Mouse (Mus musculus): ENCODE data around the gene Klf3. TPM values are rescaled to one million over a fixed set of nuclear protein-coding genes. Genes with fewer than 3 reads are reported as not detected.

Klf3 gene
- polyA plus RNA-seq, 2 experiments, result 34.2 to 69.8 TPM

GRCm38 (mm10) chr5:64812124-64812982, 9.2 kb downstream of the Klf3 start:
- Histone ChIP-seq H3K4me1 (replicated peaks; ENCODE audit: control insufficient read depth in 2 of 2, insufficient read depth in 2 of 2, low read length in 1 of 2) (peaks cover 54% of the 10 kb centered on the region in 2 experiments), H3K4me3 (ENCODE audit: insufficient read depth in 1 of 2, low read depth in 2 of 2, low read length in 2 of 2) (peak overlapping the region; percentile 84 to 97), H3K36me3 (replicated peaks; ENCODE audit: control insufficient read depth, insufficient read depth, low read depth) (peaks cover 56% of the 10 kb centered on the region), H3K9ac (replicated peaks) (peak overlapping the region; percentile 99), H3K27me3 (ENCODE audit: control insufficient read depth, insufficient read depth, low read length) (no peaks in the 10 kb centered on the region), H3K27ac (peak overlapping the region; percentile 91), H3K9me3 (ENCODE audit: control insufficient read depth, low read length) (no peaks in the 10 kb centered on the region), H3K4me2 (ENCODE audit: low read depth) (peak overlapping the region; percentile 88)
- TF ChIP-seq CTCF (IDR thresholded peaks at IDR 0.05; ENCODE audit: low read depth) (no peak), EP300 (IDR thresholded peaks at IDR 0.05; ENCODE audit: low read depth) (peak; percentile 49; the same call in 1 of the 2 replicates)
- ATAC-seq (ENCODE audit: insufficient read depth) (peak; percentile 78), DNase-seq (ENCODE audit: low read depth in 3 of 3, low spot score in 3 of 3) (peak; percentile 81 to 92 (median 84))
- WGBS (ENCODE audit: insufficient replicate concordance), result 3% methylated on average over 22 of the region's 22 CpGs

GRCm38 (mm10) chr5:64812983-64813304, 9.8 kb downstream of the Klf3 start:
- Histone ChIP-seq H3K27me3 (ENCODE audit: control insufficient read depth, insufficient read depth, low read length) (no peaks in the 10 kb centered on the region), H3K9me3 (ENCODE audit: control insufficient read depth, low read length) (no peaks in the 10 kb centered on the region), H3K36me3 (replicated peaks; ENCODE audit: control insufficient read depth, insufficient read depth, low read depth) (peaks cover 62% of the 10 kb centered on the region), H3K4me3 (ENCODE audit: insufficient read depth in 1 of 2, low read depth in 2 of 2, low read length in 2 of 2) (peak overlapping the region; percentile 84 to 97), H3K27ac (peak overlapping the region; percentile 91), H3K4me2 (ENCODE audit: low read depth) (peak overlapping the region; percentile 88), H3K9ac (replicated peaks) (peak overlapping the region; percentile 99), H3K4me1 (replicated peaks; ENCODE audit: control insufficient read depth in 2 of 2, insufficient read depth in 2 of 2, low read length in 1 of 2) (peaks cover 48 to 49% of the 10 kb centered on the region in 2 experiments)
- 8% methylated on average over 4 of the region's 4 CpGs for WGBS (ENCODE audit: insufficient replicate concordance)
- no peak for DNase-seq (ENCODE audit: low read depth in 3 of 3, low spot score in 3 of 3)
- no peak for ATAC-seq (ENCODE audit: insufficient read depth)
- no peak for TF ChIP-seq CTCF (IDR thresholded peaks at IDR 0.05; ENCODE audit: low read depth)
- TF ChIP-seq EP300 (IDR thresholded peaks at IDR 0.05; ENCODE audit: low read depth), result no peak

GRCm38 (mm10) chr5:64813361-64813760, 10.2 kb downstream of the Klf3 start:
- ATAC-seq (ENCODE audit: insufficient read depth), result no peak
- H3K4me1 ChIP-seq (replicated peaks; ENCODE audit: control insufficient read depth in 2 of 2, insufficient read depth in 2 of 2, low read length in 1 of 2), result peaks cover 44 to 45% of the 10 kb centered on the region in 2 experiments
- H3K27me3 ChIP-seq (ENCODE audit: control insufficient read depth, insufficient read depth, low read length), result no peaks in the 10 kb centered on the region
- peak overlapping the region; percentile 41 to 97 for H3K4me3 ChIP-seq (ENCODE audit: insufficient read depth in 1 of 2, low read depth in 2 of 2, low read length in 2 of 2)
- peaks cover 66% of the 10 kb centered on the region for H3K36me3 ChIP-seq (replicated peaks; ENCODE audit: control insufficient read depth, insufficient read depth, low read depth)
- TF ChIP-seq CTCF (IDR thresholded peaks at IDR 0.05; ENCODE audit: low read depth) (peak; percentile 92), EP300 (IDR thresholded peaks at IDR 0.05; ENCODE audit: low read depth) (peak; percentile 45; the same call in 1 of the 2 replicates)
- peak overlapping the region; percentile 91 for H3K27ac ChIP-seq
- peak overlapping the region; percentile 99 for H3K9ac ChIP-seq (replicated peaks)
- peak overlapping the region; percentile 88 for H3K4me2 ChIP-seq (ENCODE audit: low read depth)
- no peaks in the 10 kb centered on the region for H3K9me3 ChIP-seq (ENCODE audit: control insufficient read depth, low read length)
- DNase-seq (ENCODE audit: low read depth in 3 of 3, low spot score in 3 of 3), result peak; percentile 87 to 92 (median 90)
- 6% methylated on average over 9 of the region's 9 CpGs for WGBS (ENCODE audit: insufficient replicate concordance)

- peaks cover 67% of the 10 kb centered on the region for H3K36me3 ChIP-seq (replicated peaks; ENCODE audit: control insufficient read depth, insufficient read depth, low read depth)
- H3K4me1 ChIP-seq (replicated peaks; ENCODE audit: control insufficient read depth in 2 of 2, insufficient read depth in 2 of 2, low read length in 1 of 2), result peaks cover 33 to 36% of the 10 kb centered on the region in 2 experiments
- DNase-seq (ENCODE audit: low read depth in 3 of 3, low spot score in 3 of 3) (no peak), ATAC-seq (ENCODE audit: insufficient read depth) (no peak)
- peak overlapping the region; percentile 99 for H3K9ac ChIP-seq (replicated peaks)
- H3K27ac ChIP-seq, result no peak overlapping the region; the same call in 1 of the 2 replicates
- WGBS (ENCODE audit: insufficient replicate concordance), result 77% methylated on average over 7 of the region's 7 CpGs
- TF ChIP-seq CTCF (IDR thresholded peaks at IDR 0.05; ENCODE audit: low read depth) (no peak), EP300 (IDR thresholded peaks at IDR 0.05; ENCODE audit: low read depth) (no peak)
- peak overlapping the region; percentile 41 to 97; a peak in 3 of 4 replicates for H3K4me3 ChIP-seq (ENCODE audit: insufficient read depth in 1 of 2, low read depth in 2 of 2, low read length in 2 of 2)
- no peaks in the 10 kb centered on the region for H3K27me3 ChIP-seq (ENCODE audit: control insufficient read depth, insufficient read depth, low read length)
- H3K4me2 ChIP-seq (ENCODE audit: low read depth), result peak overlapping the region; percentile 88
- H3K9me3 ChIP-seq (ENCODE audit: control insufficient read depth, low read length), result no peaks in the 10 kb centered on the region
Measured at GRCm38 (mm10) chr5:64814416-64814815, 11.2 kb downstream of the Klf3 start.

- Histone ChIP-seq H3K9ac (replicated peaks) (no peak overlapping the region), H3K27ac (no peak overlapping the region), H3K4me1 (replicated peaks; ENCODE audit: control insufficient read depth in 2 of 2, insufficient read depth in 2 of 2, low read length in 1 of 2) (peaks cover 21 to 24% of the 10 kb centered on the region in 2 experiments), H3K4me3 (ENCODE audit: insufficient read depth in 1 of 2, low read depth in 2 of 2, low read length in 2 of 2) (no peak overlapping the region), H3K36me3 (replicated peaks; ENCODE audit: control insufficient read depth, insufficient read depth, low read depth) (peaks cover 70% of the 10 kb centered on the region), H3K9me3 (ENCODE audit: control insufficient read depth, low read length) (no peaks in the 10 kb centered on the region), H3K27me3 (ENCODE audit: control insufficient read depth, insufficient read depth, low read length) (no peaks in the 10 kb centered on the region), H3K4me2 (ENCODE audit: low read depth) (no peak overlapping the region)
- WGBS (ENCODE audit: insufficient replicate concordance), result 91% methylated on average over 8 of the region's 8 CpGs
- no peak for TF ChIP-seq CTCF (IDR thresholded peaks at IDR 0.05; ENCODE audit: low read depth)
- no peak for TF ChIP-seq EP300 (IDR thresholded peaks at IDR 0.05; ENCODE audit: low read depth)
- ATAC-seq (ENCODE audit: insufficient read depth) (no peak), DNase-seq (ENCODE audit: low read depth in 3 of 3, low spot score in 3 of 3) (no peak)
Measured at GRCm38 (mm10) chr5:64815631-64816030, 12.4 kb downstream of the Klf3 start.

Data from liver, embryonic 14.5 days (tissue).